In genomic region chr10:80917336-80917778, GRCm38 (mm10) we compare ENCODE assay signal across 8 mouse cellular contexts. TPM values are rescaled to one million over a fixed set of nuclear protein-coding genes. Genes with fewer than 3 reads are reported as not detected.
A peak's percentile ranks its signal among the peaks of the same experiment; 100 is the strongest.
DNase-seq lines count a peak whose midpoint lies in the region; ATAC-seq lines count a peak whose summit lies in the region.

No protein-coding gene starts in this region.

- H3K36me3 ChIP-seq in heart, embryonic 14.5 days (ENCODE audit: control insufficient read depth, insufficient read depth, low read length), result peaks cover 9% of the 10 kb centered on the region; the same call in 1 of the 2 replicates
- H3K36me3 ChIP-seq in hindbrain, embryonic 10.5 days, result peaks cover 41% of the 10 kb centered on the region
- H3K36me3 ChIP-seq in limb, embryonic 15.5 days, result peaks cover 16% of the 10 kb centered on the region; the same call in 1 of the 2 replicates
- no peaks in the 10 kb centered on the region; the same call in 1 of the 2 replicates for H3K36me3 ChIP-seq in neural tube, embryonic 14.5 days (ENCODE audit: control insufficient read depth, insufficient read depth, low read length)

- peak overlapping the region in 1 of 2 experiments; percentile 64; a peak in 2 of 4 replicates for H3K27ac ChIP-seq in heart, embryonic 14.5 days (replicated peaks in 1 of 2; ENCODE audit: control insufficient read depth in 1 of 2, insufficient read depth in 1 of 2, low read depth in 2 of 2, low read length in 2 of 2)
- peak overlapping the region; percentile 91 for H3K27ac ChIP-seq in hindbrain, embryonic 10.5 days
- peak overlapping the region; percentile 55 for H3K27ac ChIP-seq in limb, embryonic 15.5 days
- H3K27ac ChIP-seq in neural tube, embryonic 14.5 days (ENCODE audit: low read depth, low read length), result peak overlapping the region; percentile 67; the same call in 1 of the 2 replicates

- peak overlapping the region; percentile 92 for H3K9ac ChIP-seq in heart, embryonic 14.5 days (ENCODE audit: low read length)
- H3K9ac ChIP-seq in limb, embryonic 15.5 days, result peak overlapping the region; percentile 68
- peak overlapping the region; percentile 84 for H3K9ac ChIP-seq in neural tube, embryonic 14.5 days (replicated peaks; ENCODE audit: low read depth, low read length)

- peak overlapping the region; percentile 97 for H3K4me2 ChIP-seq in heart, embryonic 14.5 days (ENCODE audit: low read length)
- peak overlapping the region; percentile 94 for H3K4me2 ChIP-seq in limb, embryonic 15.5 days
- H3K4me2 ChIP-seq in neural tube, embryonic 14.5 days (ENCODE audit: low read depth, low read length), result peak overlapping the region; percentile 97

- no peak for DNase-seq in heart, postnatal 36 days
- peak; percentile 76 for DNase-seq in WW6 (ENCODE audit: low read depth, low spot score)
- no peak for DNase-seq in hindbrain, embryonic 10.5 days (ENCODE audit: low spot score)
- DNase-seq in adrenal gland, adult 8-10 months, result no peak
- no peak for DNase-seq in adrenal gland, adult 2 months

- WGBS in heart, embryonic 14.5 days, result 1% methylated on average over 15 of the region's 15 CpGs
- WGBS in hindbrain, embryonic 10.5 days, result 2% methylated on average over 15 of the region's 15 CpGs
- WGBS in limb, embryonic 15.5 days, result 2% methylated on average over 15 of the region's 15 CpGs
- 4% methylated on average over 15 of the region's 15 CpGs for WGBS in neural tube, embryonic 14.5 days

- H3K27me3 ChIP-seq in heart, embryonic 14.5 days (ENCODE audit: control insufficient read depth, insufficient read depth, low read length), result no peaks in the 10 kb centered on the region
- peaks cover 14% of the 10 kb centered on the region for H3K27me3 ChIP-seq in hindbrain, embryonic 10.5 days (ENCODE audit: insufficient read depth, poor library complexity, severe bottlenecking)
- H3K27me3 ChIP-seq in limb, embryonic 15.5 days, result no peaks in the 10 kb centered on the region
- no peaks in the 10 kb centered on the region for H3K27me3 ChIP-seq in neural tube, embryonic 14.5 days (ENCODE audit: control insufficient read depth, insufficient read depth, low read length)

- H3K4me1 ChIP-seq in heart, embryonic 14.5 days (ENCODE audit: control insufficient read depth in 2 of 2, insufficient read depth in 2 of 2, low read length in 2 of 2), result peaks cover 7 to 23% of the 10 kb centered on the region in 2 experiments
- H3K4me1 ChIP-seq in hindbrain, embryonic 10.5 days (replicated peaks), result peaks cover 49% of the 10 kb centered on the region
- peaks cover 44% of the 10 kb centered on the region for H3K4me1 ChIP-seq in limb, embryonic 15.5 days
- peaks cover 16% of the 10 kb centered on the region for H3K4me1 ChIP-seq in neural tube, embryonic 14.5 days (ENCODE audit: control insufficient read depth, insufficient read depth, low read length)

- intact Hi-C loops in heart, postnatal 36 days (cut with DNase I), result no loop called here

- H3K9me3 ChIP-seq in heart, embryonic 14.5 days (ENCODE audit: control insufficient read depth, low read length), result no peaks in the 10 kb centered on the region
- H3K9me3 ChIP-seq in hindbrain, embryonic 10.5 days, result no peaks in the 10 kb centered on the region
- no peaks in the 10 kb centered on the region for H3K9me3 ChIP-seq in limb, embryonic 15.5 days
- H3K9me3 ChIP-seq in neural tube, embryonic 14.5 days (ENCODE audit: control insufficient read depth, low read length), result no peaks in the 10 kb centered on the region

- H3K4me3 ChIP-seq in heart, embryonic 14.5 days (ENCODE audit: control insufficient read depth in 1 of 2, insufficient read depth in 1 of 2, low read depth in 1 of 2, low read length in 2 of 2), result peak overlapping the region; percentile 86 to 95
- peak overlapping the region; percentile 80 for H3K4me3 ChIP-seq in hindbrain, embryonic 10.5 days
- peak overlapping the region; percentile 96 for H3K4me3 ChIP-seq in limb, embryonic 15.5 days
- peak overlapping the region; percentile 95 for H3K4me3 ChIP-seq in neural tube, embryonic 14.5 days (ENCODE audit: low read depth, low read length)

- ATAC-seq in heart, embryonic 14.5 days (ENCODE audit: insufficient number of reproducible peaks, insufficient read depth, low FRiP score, low read depth), result no peak
- ATAC-seq in limb, embryonic 15.5 days (ENCODE audit: insufficient number of reproducible peaks, low FRiP score, low TSS enrichment, low read depth), result no peak
- ATAC-seq in neural tube, embryonic 14.5 days (ENCODE audit: low read depth), result peak; percentile 50

RNA-seq across cellular contexts. Expression of gene Lmnb2, which starts 0.7 kb away (rescaled TPM):
- polyA plus RNA-seq in heart, embryonic 14.5 days (2014; fragmentation: Nextera tagmentation; extraction: Ambion mirVana), result 7.3 and 8.1 TPM in 2 replicates
- total RNA-seq in heart, postnatal 36 days (2021), result 1 to 10 TPM; 3.6 to 4.9 TPM
- polyA plus RNA-seq in hindbrain, embryonic 10.5 days (2016; fragmentation: Nextera tagmentation; extraction: Ambion mirVana), result 65.8 and 78.4 TPM in 2 replicates
- polyA plus RNA-seq in limb, embryonic 15.5 days (2015; fragmentation: Nextera tagmentation; extraction: Ambion mirVana), result 51.6 and 58.2 TPM in 2 replicates
- polyA plus RNA-seq in neural tube, embryonic 14.5 days (2014; fragmentation: Nextera tagmentation; extraction: Ambion mirVana), result 10.8 and 16.1 TPM in 2 replicates
- total RNA-seq in adrenal gland, adult 8-10 months (2022), result 10 to 100 TPM; 10.0 to 17.2 (median 15.2) TPM
- total RNA-seq in adrenal gland, adult 2 months (2021), result 10 to 100 TPM; 10.8 to 11.4 TPM
- polyA plus RNA-seq in adrenal gland, adult 2 months (2012; rRNA removed), result 16.2 and 17.9 TPM in 2 replicates

RNA-seq across cellular contexts. Expression of gene Gadd45b, which starts 12.5 kb away (rescaled TPM):
- polyA plus RNA-seq in heart, embryonic 14.5 days (2014; fragmentation: Nextera tagmentation; extraction: Ambion mirVana), result 34.5 and 39.8 TPM in 2 replicates
- 10 to 100 TPM; 11.0 to 18.7 TPM for total RNA-seq in heart, postnatal 36 days (2021)
- 9.8 and 11.8 TPM in 2 replicates for polyA plus RNA-seq in hindbrain, embryonic 10.5 days (2016; fragmentation: Nextera tagmentation; extraction: Ambion mirVana)
- polyA plus RNA-seq in limb, embryonic 15.5 days (2015; fragmentation: Nextera tagmentation; extraction: Ambion mirVana), result 44.4 and 44.7 TPM in 2 replicates
- polyA plus RNA-seq in neural tube, embryonic 14.5 days (2014; fragmentation: Nextera tagmentation; extraction: Ambion mirVana), result 7.4 and 7.6 TPM in 2 replicates
- total RNA-seq in adrenal gland, adult 8-10 months (2022), result 100 to 1,000 TPM in 1 of 4 experiments, 10 to 100 TPM in 3; 17.5 to 112 (median 73.6) TPM
- total RNA-seq in adrenal gland, adult 2 months (2021), result 10 to 100 TPM; 25.6 to 84.9 TPM
- 37.6 and 50.8 TPM in 2 replicates for polyA plus RNA-seq in adrenal gland, adult 2 months (2012; rRNA removed)

RNA-seq across cellular contexts. Expression of gene Timm13, which starts 16.6 kb away (rescaled TPM):
- 310 and 338 TPM in 2 replicates for polyA plus RNA-seq in heart, embryonic 14.5 days (2014; fragmentation: Nextera tagmentation; extraction: Ambion mirVana)
- total RNA-seq in heart, postnatal 36 days (2021), result 100 to 1,000 TPM; 129 to 145 TPM
- polyA plus RNA-seq in hindbrain, embryonic 10.5 days (2016; fragmentation: Nextera tagmentation; extraction: Ambion mirVana), result 374 and 391 TPM in 2 replicates
- polyA plus RNA-seq in limb, embryonic 15.5 days (2015; fragmentation: Nextera tagmentation; extraction: Ambion mirVana), result 312 and 329 TPM in 2 replicates
- 337 and 352 TPM in 2 replicates for polyA plus RNA-seq in neural tube, embryonic 14.5 days (2014; fragmentation: Nextera tagmentation; extraction: Ambion mirVana)
- 100 to 1,000 TPM; 154 to 235 (median 185) TPM for total RNA-seq in adrenal gland, adult 8-10 months (2022)
- 100 to 1,000 TPM; 174 to 231 TPM for total RNA-seq in adrenal gland, adult 2 months (2021)
- 236 and 243 TPM in 2 replicates for polyA plus RNA-seq in adrenal gland, adult 2 months (2012; rRNA removed)

RNA-seq across cellular contexts. Expression of gene Tmprss9, which starts 45.7 kb away (rescaled TPM):
- polyA plus RNA-seq in heart, embryonic 14.5 days (2014; fragmentation: Nextera tagmentation; extraction: Ambion mirVana), result 0.05 and 0.07 TPM in 2 replicates
- total RNA-seq in heart, postnatal 36 days (2021), result not detected
- polyA plus RNA-seq in hindbrain, embryonic 10.5 days (2016; fragmentation: Nextera tagmentation; extraction: Ambion mirVana), result 0.04 and 0.14 TPM in 2 replicates
- polyA plus RNA-seq in limb, embryonic 15.5 days (2015; fragmentation: Nextera tagmentation; extraction: Ambion mirVana), result 0.05 TPM in 1 of 2 replicates, not detected in the other
- 0.12 and 0.13 TPM in 2 replicates for polyA plus RNA-seq in neural tube, embryonic 14.5 days (2014; fragmentation: Nextera tagmentation; extraction: Ambion mirVana)
- total RNA-seq in adrenal gland, adult 8-10 months (2022), result under 1 TPM in 1 of 4 experiments, not detected in 3; 0.18 TPM
- total RNA-seq in adrenal gland, adult 2 months (2021), result not detected
- 0.18 and 0.21 TPM in 2 replicates for polyA plus RNA-seq in adrenal gland, adult 2 months (2012; rRNA removed)
